Mouse (Mus musculus) stomach, embryonic 14.5 days (tissue): ENCODE measurements around the gene Fscn2. TPM values are rescaled to one million over a fixed set of nuclear protein-coding genes. Genes with fewer than 3 reads are reported as not detected.
"Not testable (repeated sequence)": the region's sequence is repeated elsewhere in the genome, so short reads cannot be mapped to it uniquely, and the experiment has no call there.

Source experiments
- ATAC-seq: fragments of 200-750 bp; cut with Nextera tagmentation; 2 replicates; pipeline ENCODE4 v1.8.0; 2017; ENCODE audit warnings: low read depth, moderate TSS enrichment; ENCODE audit not compliant: insufficient number of reproducible peaks, insufficient read depth, low FRiP score
- H3K27ac ChIP-seq: fragments of 300-500 bp; sonication (generic); 2 replicates; pipeline ENCODE4 v1.5.1; 2014; ENCODE audit warnings: mild to moderate bottlenecking, low read length, moderate library complexity, mixed read lengths
- H3K27me3 ChIP-seq: fragments of 300-500 bp; sonication (generic); 2 replicates; pipeline ENCODE4 v1.6.1; 2014; ENCODE audit warnings: low read length, control low read depth, mixed read lengths; ENCODE audit not compliant: control insufficient read depth, insufficient read depth
- H3K36me3 ChIP-seq: fragments of 300-500 bp; sonication (generic); 2 replicates; pipeline ENCODE4 v1.6.1; 2014; ENCODE audit warnings: mild to moderate bottlenecking, control low read depth, low read length, moderate library complexity, mixed read lengths; ENCODE audit not compliant: control insufficient read depth, insufficient read depth
- H3K4me1 ChIP-seq: fragments of 300-500 bp; sonication (generic); 2 replicates; pipeline ENCODE4 v1.6.1; 2014; ENCODE audit warnings: low read length, control low read depth, mixed read lengths; ENCODE audit not compliant: control insufficient read depth, insufficient read depth
- H3K4me2 ChIP-seq: fragments of 300-500 bp; sonication (generic); replicated peaks from 2 replicates; pipeline ENCODE4 v1.6.1; 2014; ENCODE audit warnings: low read depth, low read length, control low read depth
- H3K4me3 ChIP-seq: fragments of 300-500 bp; sonication (generic); 2 replicates; pipeline ENCODE4 v1.5.1; 2014; ENCODE audit warnings: low read depth, low read length, control low read depth
- H3K9ac ChIP-seq: fragments of 300-500 bp; sonication (generic); replicated peaks from 2 replicates; pipeline ENCODE4 v1.6.1; 2014; ENCODE audit warnings: low read depth, mild to moderate bottlenecking, control low read depth, low read length, moderate library complexity, mixed read lengths
- H3K9me3 ChIP-seq: fragments of 300-500 bp; sonication (generic); 2 replicates; pipeline ENCODE4 v1.6.1; 2016; ENCODE audit warnings: low read depth, low read length, control low read depth; ENCODE audit not compliant: control insufficient read depth
- WGBS: fragments of 180-500 bp; shearing (Covaris S2); extraction: QIAGEN DNeasy Blood & Tissue Kit; methylation state at CpG from one replicate; pipeline ENCODE4 v1.1.7; 2014; 5-methylcytosine and 5-hydroxymethylcytosine counted together
- polyA plus RNA-seq: library from polyadenylated mRNA; unstranded; fragments of >200 nt; fragmentation: Nextera tagmentation; extraction: Ambion mirVana; gene quantifications from 2 replicates; pipeline ENCODE4 v1.2.1, GENCODE M21; 2014

Gene Fscn2
- polyA plus RNA-seq, 1 experiment from 2014 or later: 0.30 TPM

- Histone ChIP-seq H3K9ac (no peak overlapping the region), H3K4me2 (no peak overlapping the region), H3K4me3 (no peak overlapping the region), H3K9me3 (no peaks in the 10 kb centered on the region), H3K27me3 (no peaks in the 10 kb centered on the region), H3K36me3 (peaks cover 16% of the 10 kb centered on the region), H3K4me1 (no peaks in the 10 kb centered on the region), H3K27ac (no peak overlapping the region)
- 89% methylated on average over 5 of the region's 5 CpGs for WGBS
- ATAC-seq: no peak
Observed at GRCm38 (mm10) chr11:120342656-120343160, 18.6 kb upstream of the Fscn2 start.

DNA sequence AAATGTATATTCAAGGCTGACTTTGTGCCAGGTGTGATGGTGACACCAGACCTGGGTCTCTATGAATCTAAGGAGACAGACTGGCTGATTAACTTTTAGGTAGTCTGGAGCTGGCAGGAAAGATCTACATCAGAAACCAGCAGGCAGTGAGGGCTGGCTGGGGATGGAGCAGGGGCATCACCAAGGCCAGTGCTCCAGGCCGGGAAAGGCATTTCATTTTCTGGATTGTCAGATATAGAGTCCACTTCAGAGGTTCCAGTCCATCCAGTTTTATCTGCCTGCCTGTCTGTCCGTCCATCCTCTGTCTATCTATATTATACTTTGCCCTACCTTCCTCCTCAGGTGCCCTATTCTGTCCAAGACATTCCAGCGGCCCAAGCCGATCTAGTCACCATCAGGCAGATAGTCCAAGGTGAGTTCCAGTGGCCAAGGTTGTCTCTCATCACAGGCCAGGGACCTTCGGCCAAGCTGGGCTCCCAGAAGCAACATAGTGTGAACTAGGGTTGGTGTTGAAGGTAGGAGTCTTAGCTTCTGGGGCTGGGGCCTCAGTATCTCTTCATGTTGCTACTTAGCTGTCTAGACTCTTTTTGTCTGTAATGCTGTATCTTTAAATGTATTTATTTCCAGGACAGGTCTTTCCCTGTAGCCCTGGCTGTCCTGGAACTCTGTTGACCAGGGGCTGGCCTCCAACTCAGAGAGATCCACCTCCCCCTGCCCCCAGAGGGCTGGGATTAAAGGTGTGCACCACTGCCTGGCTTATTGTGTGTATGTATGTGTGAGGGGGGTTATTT, 17.6 kb upstream of the Fscn2 start:
- H3K4me1 ChIP-seq: no peaks in the 10 kb centered on the region
- H3K9me3 ChIP-seq: no peaks in the 10 kb centered on the region
- no peak overlapping the region for H3K4me2 ChIP-seq
- H3K9ac ChIP-seq: no peak overlapping the region
- no peak overlapping the region for H3K4me3 ChIP-seq
- H3K27me3 ChIP-seq: no peaks in the 10 kb centered on the region
- H3K27ac ChIP-seq: peak overlapping the region; percentile 30; the same call in 1 of the 2 replicates
- ATAC-seq: no peak
- WGBS: 70% methylated on average over 5 of the region's 5 CpGs
- peaks cover 16% of the 10 kb centered on the region for H3K36me3 ChIP-seq

DNA sequence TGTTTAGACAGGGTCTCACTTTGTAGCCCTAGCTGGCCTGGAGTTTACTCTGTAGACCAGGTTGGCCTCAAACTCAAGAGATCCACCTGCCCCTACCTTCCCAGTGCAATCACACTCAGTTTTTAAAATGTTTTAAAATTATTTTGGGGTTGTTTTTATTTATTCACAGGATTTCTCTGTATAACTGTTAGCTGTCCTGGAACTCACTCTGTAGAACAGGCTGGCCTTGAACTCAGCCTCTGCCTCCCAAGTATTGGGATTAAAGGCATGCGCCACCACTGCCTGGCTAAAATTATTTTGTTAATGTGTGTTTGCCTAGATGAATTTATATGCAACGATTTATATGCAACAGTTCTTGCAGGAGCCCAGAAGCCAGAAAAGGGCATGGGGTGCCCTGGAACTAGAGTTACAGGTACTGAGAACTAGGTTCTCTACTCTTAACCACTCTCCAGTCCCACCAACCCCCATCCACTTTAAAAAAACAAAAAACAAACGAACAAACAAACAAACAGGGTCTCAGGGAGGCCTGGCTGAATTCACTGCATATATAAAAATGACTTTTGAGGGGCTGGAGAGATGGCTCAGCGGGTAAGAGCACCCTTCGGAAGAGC, 16.9 kb upstream of the Fscn2 start:
- Histone ChIP-seq H3K9me3 (no peaks in the 10 kb centered on the region), H3K27me3 (no peaks in the 10 kb centered on the region), H3K9ac (no peak overlapping the region), H3K36me3 (peaks cover 16% of the 10 kb centered on the region), H3K27ac (peak overlapping the region; percentile 48; the same call in 1 of the 2 replicates), H3K4me1 (no peaks in the 10 kb centered on the region), H3K4me3 (0 out of 2 replicates have a peak overlapping the region, but pooled peaks have one; percentile 15), H3K4me2 (no peak overlapping the region)
- ATAC-seq: no peak
- 58% methylated on average over 5 of the region's 5 CpGs for WGBS

DNA sequence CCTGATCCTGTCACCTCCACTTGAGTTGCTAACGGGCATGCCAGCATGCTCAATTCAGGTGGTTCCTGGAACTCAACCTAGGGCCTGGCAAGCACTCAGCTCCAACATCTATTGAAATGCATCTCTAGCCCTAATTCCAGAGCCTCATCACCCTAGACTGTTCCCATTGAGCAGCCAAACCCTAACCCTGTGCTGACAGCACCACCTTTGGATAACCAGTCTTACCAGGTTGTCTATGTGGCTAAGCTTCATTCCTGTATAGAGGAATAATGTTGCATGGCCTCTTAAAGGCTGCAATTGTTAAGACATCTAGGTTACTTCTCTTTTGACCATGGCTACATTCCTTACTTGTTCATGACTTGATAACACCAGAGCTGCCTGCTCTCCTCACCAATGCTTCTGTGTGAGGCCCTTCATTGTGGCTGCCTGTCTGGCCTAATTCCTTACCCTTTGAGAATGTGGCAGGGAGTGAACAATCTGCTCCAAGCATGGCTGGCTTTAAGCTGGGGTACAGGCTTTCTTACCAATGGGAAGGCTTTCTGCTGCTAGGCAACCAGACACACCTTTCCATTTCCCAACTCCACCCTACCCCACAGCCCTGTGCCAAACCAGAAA, 16.2 kb upstream of the Fscn2 start:
- Histone ChIP-seq H3K9me3 (no peaks in the 10 kb centered on the region), H3K27ac (peak overlapping the region; percentile 48; the same call in 1 of the 2 replicates), H3K4me2 (peak overlapping the region; percentile 27), H3K4me3 (peak overlapping the region; percentile 15; the same call in 1 of the 2 replicates), H3K4me1 (no peaks in the 10 kb centered on the region), H3K36me3 (peaks cover 16% of the 10 kb centered on the region), H3K27me3 (no peaks in the 10 kb centered on the region), H3K9ac (no peak overlapping the region; the same call in 1 of the 2 replicates)
- ATAC-seq: no peak
- 19% methylated on average over 1 of the region's 1 CpGs for WGBS

GRCm38 (mm10) chr11:120346383-120347034, 14.8 kb upstream of the Fscn2 start:
- not testable (repeated sequence) for H3K27me3 ChIP-seq, H3K27ac ChIP-seq, H3K9me3 ChIP-seq, ATAC-seq
- peak overlapping the region; percentile 42 for H3K4me3 ChIP-seq
- H3K36me3 ChIP-seq: peaks cover 16% of the 10 kb centered on the region
- WGBS: 43% methylated on average over 10 of the region's 13 CpGs
- H3K4me2 ChIP-seq: peak overlapping the region; percentile 59
- peaks cover 11% of the 10 kb centered on the region for H3K4me1 ChIP-seq
- H3K9ac ChIP-seq: peak overlapping the region; percentile 50

GRCm38 (mm10) chr11:120347301-120347700, 14.0 kb upstream of the Fscn2 start:
- H3K36me3 ChIP-seq: peaks cover 16% of the 10 kb centered on the region
- H3K27me3 ChIP-seq: no peaks in the 10 kb centered on the region
- WGBS: 4% methylated on average over 10 of the region's 10 CpGs
- peak overlapping the region; percentile 100 for H3K9ac ChIP-seq
- no peaks in the 10 kb centered on the region for H3K9me3 ChIP-seq
- H3K4me2 ChIP-seq: peak overlapping the region; percentile 92
- H3K27ac ChIP-seq: peak overlapping the region; percentile 100; the same call in 1 of the 2 replicates
- no peak for ATAC-seq
- peaks cover 15% of the 10 kb centered on the region for H3K4me1 ChIP-seq
- peak overlapping the region; percentile 93 for H3K4me3 ChIP-seq

DNA sequence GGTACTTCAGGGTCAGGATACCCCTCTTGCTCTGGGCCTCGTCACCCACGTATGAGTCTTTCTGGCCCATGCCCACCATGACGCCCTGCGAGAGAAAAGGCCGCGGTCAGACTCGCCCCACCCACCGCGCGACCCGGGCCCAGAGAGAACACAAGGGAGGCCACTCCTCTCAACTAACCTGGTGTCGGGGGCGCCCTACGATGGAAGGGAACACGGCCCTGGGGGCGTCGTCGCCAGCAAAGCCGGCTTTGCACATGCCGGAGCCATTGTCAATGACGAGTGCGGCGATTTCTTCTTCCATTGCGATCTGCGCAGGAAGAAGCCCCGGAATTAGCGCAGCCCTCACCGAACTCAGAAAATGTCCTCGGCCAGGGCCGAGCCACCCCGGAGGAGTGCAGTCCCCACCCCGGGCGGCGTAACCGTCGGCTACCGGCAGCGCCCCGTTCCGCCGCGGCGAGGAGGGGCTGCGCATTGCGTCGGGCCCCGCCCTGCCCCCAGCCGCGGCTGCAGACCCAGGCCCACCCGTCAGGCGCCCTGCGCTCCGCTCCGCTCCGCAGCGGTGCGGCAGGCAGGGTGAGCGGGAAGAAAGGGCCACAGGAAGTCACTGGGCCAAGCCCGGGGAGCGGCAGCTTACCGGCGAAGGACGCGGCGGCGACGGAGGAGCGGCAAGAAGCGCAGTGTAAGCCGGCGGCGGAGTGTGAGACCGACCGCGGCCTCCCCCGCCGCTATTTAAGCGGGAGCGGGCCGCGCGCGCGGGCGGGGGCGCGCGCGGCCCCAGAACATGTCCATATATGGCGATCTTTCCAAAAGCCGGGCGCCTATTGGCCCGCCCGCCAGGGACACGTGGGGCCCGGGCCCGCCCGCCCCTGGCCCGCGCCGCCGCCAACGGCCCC, 13.3 kb upstream of the Fscn2 start, which contains the start of gene Actg1:
Gene Actg1, minus strand, starts transcription at position 752 of the 893 bp plus-strand sequence.
- Histone ChIP-seq H3K27ac (peak within 1 kb of the TSS; percentile 100), H3K4me1 (peaks cover 19% of the 10 kb centered on the region), H3K27me3 (no peaks in the 10 kb centered on the region), H3K4me2 (peak within 1 kb of the TSS; percentile 92), H3K9me3 (no peaks in the 10 kb centered on the region), H3K4me3 (peak within 1 kb of the TSS; percentile 93), H3K36me3 (peaks cover 16% of the 10 kb centered on the region), H3K9ac (peak within 1 kb of the TSS; percentile 100)
- peak; percentile 75 for ATAC-seq
- WGBS: under 1% methylated on average over 85 of the region's 103 CpGs
